Mouse (Mus musculus) adrenal gland, postnatal 10 days (tissue): ENCODE data around the gene Kcnh1. TPM values are rescaled to one million over a fixed set of nuclear protein-coding genes. Genes with fewer than 3 reads are reported as not detected.

Experiments
- DNase-seq: peaks from one replicate; pipeline ENCODE4 v3.0.0; 2021; ENCODE audit warnings: mixed read lengths
- total RNA-seq, 2 experiments: library from RNA; stranded (reverse); gene quantifications; 2 replicates each; pipeline ENCODE4 v1.2.3; 2021

Gene Kcnh1
- total RNA-seq, 2 experiments from 2014 or later = 0.24 to 0.64 TPM

- DNase-seq = no peak
Observed at GRCm38 (mm10) chr1:192324223-192324622, 133.6 kb downstream of the Kcnh1 start.

GRCm38 (mm10) chr1:192327052-192327451, 136.5 kb downstream of the Kcnh1 start:
- no peak for DNase-seq

- DNase-seq = no peak
Observed at GRCm38 (mm10) chr1:192331207-192331606, 140.6 kb downstream of the Kcnh1 start.

GRCm38 (mm10) chr1:192336029-192336428, 145.5 kb downstream of the Kcnh1 start:
- DNase-seq = no peak

GRCm38 (mm10) chr1:192339361-192340077, 148.9 kb downstream of the Kcnh1 start:
- no peak for DNase-seq

- DNase-seq = no peak
Observed at GRCm38 (mm10) chr1:192341774-192342173, 151.2 kb downstream of the Kcnh1 start.

- DNase-seq = no peak
Observed at GRCm38 (mm10) chr1:192343996-192344395, 153.4 kb downstream of the Kcnh1 start.

GRCm38 (mm10) chr1:192347327-192347726, 156.8 kb downstream of the Kcnh1 start:
- DNase-seq = no peak

GRCm38 (mm10) chr1:192356231-192356630, 165.7 kb downstream of the Kcnh1 start:
- DNase-seq = no peak

- no peak for DNase-seq
Observed at GRCm38 (mm10) chr1:192359212-192359611, 168.6 kb downstream of the Kcnh1 start.

GRCm38 (mm10) chr1:192368336-192368735, 177.8 kb downstream of the Kcnh1 start:
- DNase-seq = no peak

GRCm38 (mm10) chr1:192371943-192372614, 181.5 kb downstream of the Kcnh1 start:
- DNase-seq = no peak

GRCm38 (mm10) chr1:192378546-192379075, 188.0 kb downstream of the Kcnh1 start:
- DNase-seq = no peak

- no peak for DNase-seq
Observed at GRCm38 (mm10) chr1:192380596-192381041, 190.0 kb downstream of the Kcnh1 start.

- no peak for DNase-seq
Observed at GRCm38 (mm10) chr1:192387624-192388023, 197.1 kb downstream of the Kcnh1 start.

- no peak for DNase-seq
Observed at GRCm38 (mm10) chr1:192391041-192391440, 200.5 kb downstream of the Kcnh1 start.

GRCm38 (mm10) chr1:192392232-192392631, 201.7 kb downstream of the Kcnh1 start:
- DNase-seq = no peak

- DNase-seq = no peak
Observed at GRCm38 (mm10) chr1:192399667-192400490, 209.3 kb downstream of the Kcnh1 start.

GRCm38 (mm10) chr1:192400991-192401390, 210.4 kb downstream of the Kcnh1 start:
- peak; percentile 26 for DNase-seq

- peak; percentile 25 for DNase-seq
Observed at GRCm38 (mm10) chr1:192402911-192403704, 212.5 kb downstream of the Kcnh1 start.

GRCm38 (mm10) chr1:192405136-192405535, 214.6 kb downstream of the Kcnh1 start:
- DNase-seq = no peak

- no peak for DNase-seq
Observed at GRCm38 (mm10) chr1:192406589-192406988, 216.0 kb downstream of the Kcnh1 start.
